Mouse (Mus musculus) G1E-ER4 (cell line): ENCODE data around the gene Commd8. TPM values are rescaled to one million over a fixed set of nuclear protein-coding genes. Genes with fewer than 3 reads are reported as not detected.

Experiments used
- GATA1 ChIP-seq: IDR thresholded peaks from one replicate; pipeline ENCODE4 v1.8.0; 2012; ENCODE audit warnings: low read length, inconsistent platforms
- polyA plus RNA-seq: library from polyadenylated mRNA; stranded (reverse); fragments of >175 nt; gene quantifications from 2 replicates; pipeline ENCODE4 v1.2.3, GENCODE M21; 2012

Commd8 gene
- polyA plus RNA-seq, 1 experiment: 10.1 TPM

DNA sequence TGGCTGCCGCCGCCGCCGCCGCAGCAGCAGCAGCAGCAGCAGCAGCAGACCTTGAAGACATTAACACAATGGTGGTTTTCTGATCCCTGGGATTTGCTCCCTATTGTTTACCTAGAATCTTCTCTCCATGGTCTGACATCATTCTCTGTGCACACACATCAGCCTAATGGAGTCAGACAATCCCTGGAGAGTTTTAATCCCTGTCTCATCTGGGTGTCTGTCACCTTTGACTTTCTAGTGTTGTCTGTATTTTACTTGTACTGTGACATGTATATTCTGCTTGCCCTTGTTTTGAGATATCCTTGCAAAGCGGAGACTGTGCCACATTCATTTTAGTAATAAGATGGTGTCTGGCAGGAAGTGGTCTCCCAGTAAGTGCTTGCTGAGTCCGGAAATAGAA is 7.5 kb upstream of the Commd8 start:
- no peak for TF ChIP-seq GATA1

DNA sequence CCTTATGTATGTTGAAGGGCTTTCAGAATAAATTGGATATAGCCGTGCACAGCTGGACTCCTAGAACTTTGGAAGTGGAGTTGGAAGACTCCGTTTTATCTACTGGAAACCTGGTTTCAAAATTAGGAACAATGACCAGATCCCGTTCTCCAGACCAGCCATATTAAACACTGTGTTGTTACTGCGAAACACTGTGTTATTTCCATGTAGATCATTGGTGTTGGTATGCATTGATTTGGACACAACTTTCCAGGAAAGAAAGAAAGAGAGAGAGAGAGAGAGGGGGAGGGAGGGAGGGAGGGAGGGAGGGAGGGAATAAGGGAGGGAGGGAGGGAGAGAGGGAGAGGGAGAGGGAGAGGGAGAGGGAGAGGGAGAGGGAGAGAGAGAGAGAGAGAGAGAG is 7.1 kb upstream of the Commd8 start:
- TF ChIP-seq GATA1: no peak

DNA sequence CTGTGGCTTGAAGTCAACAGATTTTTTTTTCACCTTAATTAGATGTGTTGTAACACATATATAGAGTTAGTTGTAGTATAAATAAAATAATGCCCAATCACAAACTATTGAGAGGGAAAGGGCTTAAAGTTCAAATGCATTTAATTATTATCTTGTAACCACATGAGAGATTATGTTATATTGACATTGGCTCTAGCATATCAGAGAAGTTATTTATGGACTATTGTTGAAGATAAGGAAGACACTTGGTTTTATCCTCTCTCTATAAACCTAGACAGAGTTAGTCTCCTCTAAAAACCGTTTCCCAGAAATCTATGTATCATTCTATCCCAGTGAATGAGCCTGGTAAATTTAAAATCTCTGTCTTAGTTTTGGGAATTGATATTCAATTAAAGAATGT is 5.5 kb upstream of the Commd8 start:
- no peak for TF ChIP-seq GATA1

DNA sequence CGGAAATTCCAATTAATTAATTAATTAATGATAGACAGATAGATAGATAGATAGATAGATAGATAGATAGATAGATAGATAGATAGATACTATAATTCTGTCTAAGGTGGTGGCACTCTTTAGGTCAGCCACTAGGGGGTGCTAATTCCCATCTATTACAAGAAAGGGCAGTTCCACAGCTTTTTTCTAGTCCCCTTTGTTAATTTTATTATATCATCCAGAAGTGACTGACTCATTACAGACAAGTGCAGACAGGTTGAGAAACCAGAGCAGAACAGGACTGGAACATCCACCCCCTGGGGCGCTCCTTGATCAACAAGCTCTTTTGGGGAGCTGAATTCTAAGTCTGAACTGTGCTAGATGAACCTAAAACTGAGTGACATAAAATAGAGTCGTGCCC is 4.7 kb upstream of the Commd8 start:
- TF ChIP-seq GATA1: no peak

DNA sequence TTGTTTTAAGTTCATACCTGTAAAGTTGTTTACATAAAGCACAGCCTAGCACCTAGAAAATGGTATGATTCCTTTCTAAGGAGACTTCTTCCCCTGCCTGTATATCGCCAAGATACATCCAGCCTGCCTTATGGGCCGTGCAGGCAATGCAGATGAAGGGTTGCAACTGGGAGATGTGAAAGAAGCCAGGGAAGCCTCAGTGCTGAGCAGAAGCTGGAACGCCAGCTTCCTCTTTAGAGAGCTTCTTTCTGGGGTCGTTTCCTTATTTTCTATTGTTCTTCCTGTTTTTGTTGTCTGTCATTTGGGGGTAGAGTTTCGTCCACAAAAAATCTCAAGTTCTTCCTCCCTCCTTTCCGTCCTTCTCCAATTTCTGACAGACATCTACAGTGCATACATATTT is 2.1 kb upstream of the Commd8 start:
- no peak for TF ChIP-seq GATA1

DNA sequence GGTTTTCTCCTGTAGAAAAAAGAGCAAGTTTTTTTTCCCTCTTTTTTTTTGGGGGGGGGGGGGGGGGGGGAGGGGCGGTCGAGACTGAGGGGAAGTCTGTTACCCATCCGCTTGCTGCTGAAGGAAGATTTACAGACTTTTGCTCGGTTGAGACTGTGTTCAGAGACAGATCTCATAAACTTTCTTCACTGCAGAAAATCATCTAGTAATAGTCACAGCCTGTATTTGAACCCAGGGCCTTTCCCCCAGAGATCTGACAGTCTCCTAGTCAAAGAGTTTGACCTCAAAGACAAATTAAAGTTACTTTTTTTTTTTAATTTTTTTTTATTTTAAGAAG is 264 bp upstream of the Commd8 start:
- TF ChIP-seq GATA1: no peak

DNA sequence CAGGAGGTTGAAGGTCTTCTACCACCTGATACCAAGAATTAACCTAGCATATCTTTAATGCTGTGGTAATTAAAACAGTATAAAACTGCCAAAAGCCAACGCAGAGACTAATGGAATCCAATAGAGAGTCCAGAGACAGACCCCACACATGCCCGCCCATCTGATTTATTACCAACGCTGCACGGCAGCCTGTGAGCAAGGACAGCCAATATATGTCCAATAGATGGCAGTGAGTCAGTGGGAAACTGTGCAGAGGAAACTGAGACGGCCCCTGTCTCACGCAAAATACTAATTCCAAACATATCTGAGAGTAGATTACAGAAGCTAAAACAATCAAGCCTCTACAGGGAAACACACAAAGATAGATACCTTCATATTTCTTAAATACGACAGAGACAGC is 3.6 kb downstream of the Commd8 start:
- TF ChIP-seq GATA1: no peak

DNA sequence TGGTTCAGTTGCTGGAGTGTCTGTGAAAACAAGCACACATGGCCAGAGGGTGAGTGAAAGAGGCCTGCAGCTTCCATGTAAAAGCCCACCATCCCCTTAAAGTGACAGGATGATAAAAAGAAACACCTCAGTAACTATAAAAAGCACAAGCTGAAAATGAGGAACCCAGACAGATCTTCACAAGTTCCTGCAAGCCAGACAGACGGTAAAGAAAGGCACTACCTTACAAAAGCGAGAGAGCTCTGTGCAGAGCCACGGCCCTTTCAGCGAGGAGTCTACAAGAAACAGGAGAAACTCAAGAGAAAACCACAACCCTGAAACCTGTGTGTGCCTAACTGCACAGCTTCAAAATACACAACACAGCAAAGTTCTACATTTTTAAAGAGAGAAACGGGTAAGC is 5.1 kb downstream of the Commd8 start:
- no peak for TF ChIP-seq GATA1

DNA sequence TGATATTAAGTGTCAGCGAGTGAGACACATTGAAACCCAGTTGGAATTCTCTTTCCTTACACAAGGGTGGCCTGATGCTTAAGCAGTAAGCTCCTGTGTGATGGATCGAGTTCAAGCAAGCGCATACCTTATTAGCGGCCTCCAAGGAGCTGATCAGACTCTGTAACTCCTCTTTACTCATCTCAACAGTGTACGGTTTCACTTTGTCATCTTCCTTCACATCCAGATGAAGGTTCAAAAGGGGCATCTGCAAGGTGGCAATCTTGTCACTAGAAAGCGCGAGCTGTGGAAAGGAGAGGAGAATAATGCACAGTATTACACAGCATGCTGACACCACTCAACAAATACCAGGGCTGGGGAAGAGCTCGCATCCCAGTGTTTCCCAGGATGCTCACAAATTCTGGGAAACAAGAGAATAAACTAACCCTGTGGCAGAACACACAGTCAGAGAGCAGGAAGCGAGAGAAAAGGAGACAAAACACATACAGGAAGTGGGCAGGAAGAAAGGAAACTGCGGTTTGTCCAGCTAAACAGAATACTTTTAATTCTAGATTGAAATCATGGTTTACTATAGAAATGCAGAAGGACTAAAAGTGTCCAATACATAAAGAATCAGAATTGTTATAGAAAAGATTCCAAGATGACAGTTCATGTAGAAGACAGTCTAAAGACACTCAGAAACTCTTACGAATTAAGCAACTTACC is 7.1 kb downstream of the Commd8 start:
- TF ChIP-seq GATA1: no peak

DNA sequence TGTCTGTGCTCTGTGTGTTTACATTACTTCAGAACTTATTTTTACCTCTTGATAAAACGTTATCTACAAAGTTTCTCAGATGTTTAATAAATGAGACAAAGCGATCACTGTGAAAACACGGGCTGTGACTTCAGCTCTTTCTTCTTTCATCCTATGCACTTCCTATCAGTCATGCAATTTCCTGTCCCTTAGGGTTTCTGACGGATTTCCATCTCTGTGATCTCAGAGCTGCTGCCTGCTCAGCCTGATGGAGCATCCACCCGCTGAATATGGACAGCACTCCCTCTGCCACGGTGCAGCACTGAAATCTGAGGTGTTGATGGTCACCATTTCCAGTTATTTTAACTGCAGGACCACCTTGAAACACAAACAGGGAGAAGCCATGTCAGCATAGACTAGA is 8.5 kb downstream of the Commd8 start:
- TF ChIP-seq GATA1: no peak

DNA sequence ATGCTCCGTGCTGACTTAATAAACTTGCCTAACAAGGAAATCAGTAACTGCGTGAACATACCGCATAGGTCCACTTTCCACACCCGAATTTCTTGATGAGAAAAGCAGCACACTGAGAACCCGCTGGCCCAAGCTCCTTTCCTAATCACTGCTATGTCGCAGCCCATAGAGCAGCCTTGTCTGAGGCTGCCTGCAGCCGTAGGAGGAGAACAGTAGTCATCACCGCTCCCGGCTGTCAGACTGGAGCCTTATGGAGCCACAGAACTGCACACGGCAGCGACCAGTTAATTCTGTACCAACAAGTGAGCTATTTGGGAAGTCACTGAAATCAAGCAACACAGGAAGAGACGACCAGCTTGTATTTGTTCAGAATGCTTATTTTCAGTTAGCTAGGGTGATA is 9.3 kb downstream of the Commd8 start:
- TF ChIP-seq GATA1: no peak

DNA sequence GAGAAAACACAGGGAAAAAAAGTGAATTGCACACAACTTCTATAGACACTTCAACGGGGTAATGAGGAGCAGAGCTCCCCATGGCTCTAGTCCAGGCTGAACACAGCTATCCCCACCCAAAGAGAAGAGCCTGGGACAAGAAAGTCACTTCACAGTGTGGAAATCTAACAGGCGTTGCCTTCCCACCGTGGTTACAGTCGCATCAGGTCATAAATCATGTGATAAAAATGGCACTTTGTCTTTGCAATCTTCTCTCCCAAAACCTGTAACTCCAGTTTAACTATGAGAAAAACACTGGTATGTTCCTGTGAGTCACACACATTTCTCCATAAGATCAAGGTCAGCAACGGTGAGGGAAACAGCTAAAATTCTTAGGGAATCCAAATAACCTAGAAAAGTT is 11.4 kb downstream of the Commd8 start:
- no peak for TF ChIP-seq GATA1

DNA sequence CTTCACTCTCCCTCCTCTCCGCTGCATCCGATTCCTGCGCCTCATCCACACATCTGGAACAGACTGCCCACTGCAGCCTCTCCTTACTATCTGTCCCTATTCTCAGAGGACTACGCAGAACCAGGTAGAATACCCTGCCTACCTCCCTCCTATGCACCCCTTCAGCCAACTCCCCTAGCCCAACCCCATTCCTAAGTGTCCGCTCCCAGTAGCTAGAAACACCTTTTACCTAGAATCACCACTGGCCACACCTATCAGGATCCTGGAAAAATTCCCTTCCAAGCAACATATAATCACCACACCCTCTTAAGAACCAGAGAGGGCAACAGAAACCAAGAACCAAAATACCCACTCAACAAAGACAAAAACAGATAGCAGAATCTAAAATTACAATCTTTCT is 17.1 kb downstream of the Commd8 start:
- TF ChIP-seq GATA1: no peak

DNA sequence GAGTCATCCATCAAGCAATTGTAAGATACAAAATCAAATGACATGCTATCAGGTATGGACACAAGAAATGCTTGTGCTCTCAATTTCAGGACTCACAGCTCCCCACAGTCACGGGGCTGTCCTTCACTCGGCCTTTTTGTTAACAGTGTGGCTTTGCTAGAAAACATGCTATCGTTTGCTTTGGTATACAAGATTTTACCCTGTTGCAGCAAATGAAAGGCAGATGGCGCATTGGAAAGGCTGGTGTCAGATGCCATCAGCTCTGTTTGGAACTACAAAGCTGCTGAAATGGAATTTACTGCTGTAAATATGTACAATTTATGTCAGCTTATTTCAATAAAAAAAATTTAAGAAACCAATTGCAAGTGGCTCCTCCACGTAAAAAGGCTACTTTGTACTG is 19.3 kb downstream of the Commd8 start:
- TF ChIP-seq GATA1: no peak

DNA sequence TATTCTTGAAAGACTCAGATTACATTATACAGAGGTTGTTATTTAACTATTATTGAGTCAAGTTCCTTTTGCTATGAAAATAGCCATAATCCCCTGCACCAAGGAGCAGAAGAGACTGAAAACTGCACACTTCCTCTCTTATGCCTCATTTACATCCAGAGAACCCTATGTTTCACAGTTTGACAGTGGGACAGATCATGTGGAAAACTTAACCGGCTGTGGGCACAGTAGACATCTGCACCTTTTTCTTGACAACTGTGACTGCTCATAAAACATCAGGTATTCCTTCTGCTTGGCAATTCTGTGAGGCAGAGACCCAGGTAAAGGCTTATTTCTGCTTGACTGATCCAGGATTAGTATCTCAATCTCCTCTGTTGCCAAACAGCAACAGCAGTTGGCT is 28.4 kb downstream of the Commd8 start:
- TF ChIP-seq GATA1: no peak

DNA sequence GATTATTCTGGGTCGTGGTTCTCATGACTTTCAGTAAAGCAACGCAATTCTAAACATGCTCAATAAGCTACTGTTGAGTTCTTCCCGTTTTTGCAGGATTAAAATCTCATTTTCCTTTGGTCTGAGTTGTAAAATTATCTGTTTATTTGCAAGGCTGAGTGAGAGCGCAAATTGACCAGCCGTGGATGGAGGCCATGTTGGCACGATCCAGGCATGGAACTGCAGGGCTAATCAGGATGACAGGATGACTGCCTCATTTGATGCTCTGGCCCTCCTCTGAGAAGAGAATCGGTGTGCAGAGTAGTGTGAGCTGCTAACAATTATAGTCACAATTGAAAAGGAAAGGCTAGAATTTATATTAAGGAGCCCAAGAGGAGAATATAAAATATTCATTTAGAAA is 29.7 kb downstream of the Commd8 start:
- no peak for TF ChIP-seq GATA1

DNA sequence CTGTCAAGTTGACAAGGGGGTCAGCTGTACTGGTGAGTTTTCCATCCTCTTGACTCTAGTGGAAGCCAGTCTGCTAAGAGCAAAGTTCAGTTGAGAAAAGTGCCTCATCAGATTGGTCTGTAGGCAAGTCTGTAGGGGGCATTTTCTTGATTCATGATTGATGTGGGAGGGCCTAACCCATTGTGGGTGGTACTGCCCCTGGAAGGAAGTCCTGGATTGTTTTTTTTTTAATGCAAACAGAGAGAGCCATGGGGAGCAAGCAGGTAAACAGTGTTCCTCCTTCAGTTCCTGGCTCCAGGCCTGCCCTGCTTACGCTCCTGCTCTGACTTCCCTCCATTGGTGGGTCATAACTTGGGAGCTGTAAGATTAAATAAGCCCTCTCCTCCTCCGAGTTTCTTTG is 34.1 kb downstream of the Commd8 start:
- no peak for TF ChIP-seq GATA1

DNA sequence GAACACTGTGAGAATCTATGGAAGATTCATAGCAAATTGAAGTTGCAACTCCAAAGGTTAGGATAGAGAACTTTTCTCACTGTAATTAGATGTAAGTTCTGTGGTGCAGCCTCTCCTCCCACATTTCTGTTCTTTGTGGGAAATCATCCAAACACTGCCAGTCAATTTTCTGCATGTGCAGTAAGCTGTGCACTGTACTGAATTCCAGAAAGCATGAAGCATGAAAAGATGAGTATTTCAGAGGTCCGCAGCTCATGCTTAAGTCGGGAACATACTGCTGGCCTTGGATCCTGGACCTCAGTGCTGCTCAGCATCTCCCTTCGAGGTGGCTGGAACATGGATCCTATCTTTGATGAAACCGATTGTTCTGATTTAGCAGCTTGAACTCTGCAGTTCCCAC is 41.3 kb downstream of the Commd8 start:
- TF ChIP-seq GATA1: no peak
